Mouse (Mus musculus) embryonic facial prominence, embryonic 14.5 days (tissue): ENCODE data around the gene Wars. TPM values are rescaled to one million over a fixed set of nuclear protein-coding genes. Genes with fewer than 3 reads are reported as not detected.
"Not testable (repeated sequence)": the region's sequence is repeated elsewhere in the genome, so short reads cannot be mapped to it uniquely, and the experiment has no call there.

ENCODE experiments used
- ATAC-seq: fragments of 200-750 bp; cut with Nextera tagmentation; 2 replicates; pipeline ENCODE4 v1.8.0; 2017; ENCODE audit warnings: low read depth, moderate number of reproducible peaks, moderate TSS enrichment
- DNase-seq: peaks from one replicate; pipeline ENCODE4 v3.0.0-alpha.2; 2015; ENCODE audit warnings: low spot score
- H3K27ac ChIP-seq: fragments of 300-500 bp; sonication (generic); replicated peaks from 2 replicates; pipeline ENCODE4 v1.5.1; 2014; ENCODE audit warnings: low read depth, mild to moderate bottlenecking, low read length, moderate library complexity
- H3K27me3 ChIP-seq: fragments of 300-500 bp; sonication (generic); replicated peaks from 2 replicates; pipeline ENCODE4 v1.6.1; 2014; ENCODE audit warnings: low read length; ENCODE audit not compliant: control insufficient read depth, insufficient read depth
- H3K36me3 ChIP-seq: fragments of 300-500 bp; sonication (generic); 2 replicates; pipeline ENCODE4 v1.6.1; 2014; ENCODE audit warnings: low read length, mixed read lengths; ENCODE audit not compliant: control insufficient read depth, insufficient read depth
- H3K4me1 ChIP-seq: fragments of 300-500 bp; sonication (generic); 2 replicates; pipeline ENCODE4 v1.6.1; 2014; ENCODE audit warnings: antibody characterized with exemption, low read length; ENCODE audit not compliant: control insufficient read depth, insufficient read depth
- H3K4me2 ChIP-seq: fragments of 300-500 bp; sonication (generic); 2 replicates; pipeline ENCODE4 v1.6.1; 2014; ENCODE audit warnings: low read depth, mild to moderate bottlenecking, low read length, moderate library complexity, mixed read lengths
- H3K4me3 ChIP-seq: fragments of 300-500 bp; sonication (generic); 2 replicates; pipeline ENCODE4 v1.5.1; 2014; ENCODE audit warnings: low read depth, mild to moderate bottlenecking, low read length
- H3K9ac ChIP-seq: fragments of 300-500 bp; sonication (generic); 2 replicates; pipeline ENCODE4 v1.6.1; 2014; ENCODE audit warnings: low read depth, mild to moderate bottlenecking, low read length, moderate library complexity, mixed read lengths
- H3K9me3 ChIP-seq: fragments of 300-500 bp; sonication (generic); 2 replicates; pipeline ENCODE4 v1.6.1; 2016; ENCODE audit warnings: low read length; ENCODE audit not compliant: control insufficient read depth
- WGBS: fragments of 180-500 bp; shearing (Covaris S2); extraction: QIAGEN DNeasy Blood & Tissue Kit; methylation state at CpG from one replicate; pipeline ENCODE4 v1.1.7; 2014; 5-methylcytosine and 5-hydroxymethylcytosine counted together
- polyA plus RNA-seq: library from polyadenylated mRNA; unstranded; fragments of >200 nt; fragmentation: Nextera tagmentation; extraction: Ambion mirVana; gene quantifications from 2 replicates; pipeline ENCODE4 v1.2.1, GENCODE M21; 2014

Gene Wars
- polyA plus RNA-seq, 1 experiment from 2014 or later: 63.6 TPM

DNA sequence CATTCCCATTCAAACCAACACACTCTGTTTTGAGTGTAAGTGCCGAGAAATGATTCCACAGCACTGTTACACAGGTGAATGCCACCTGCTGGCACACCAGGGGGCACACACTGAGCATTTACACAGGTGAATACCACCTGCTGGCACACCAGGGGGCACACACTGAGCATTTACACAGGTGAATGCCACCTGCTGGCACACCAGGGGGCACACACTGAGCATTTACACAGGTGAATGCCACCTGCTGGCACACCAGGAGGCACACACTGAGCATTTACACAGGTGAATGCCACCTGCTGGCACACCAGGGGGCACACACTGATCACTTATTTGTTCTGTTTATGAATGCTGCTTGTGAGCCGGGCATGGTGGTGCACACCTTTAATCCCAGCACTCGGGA is 45.9 kb downstream of the Wars start:
- not testable (repeated sequence) for H3K4me2 ChIP-seq, H3K4me1 ChIP-seq, H3K27me3 ChIP-seq, H3K27ac ChIP-seq, ATAC-seq, H3K9me3 ChIP-seq, DNase-seq, H3K9ac ChIP-seq, H3K4me3 ChIP-seq
- WGBS: 83% methylated on average over 3 of the region's 3 CpGs
- peaks cover 25% of the 10 kb centered on the region for H3K36me3 ChIP-seq

GRCm38 (mm10) chr12:108842663-108843062 is 51.3 kb downstream of the Wars start:
- DNase-seq: no peak
- H3K27me3 ChIP-seq: no peaks in the 10 kb centered on the region
- H3K27ac ChIP-seq: no peak overlapping the region
- H3K36me3 ChIP-seq: peaks cover 63% of the 10 kb centered on the region
- peaks cover 7% of the 10 kb centered on the region for H3K4me1 ChIP-seq
- ATAC-seq: no peak
- H3K4me2 ChIP-seq: no peak overlapping the region
- no peak overlapping the region for H3K9ac ChIP-seq
- no peak overlapping the region for H3K4me3 ChIP-seq
- H3K9me3 ChIP-seq: no peaks in the 10 kb centered on the region
- 89% methylated on average over 7 of the region's 7 CpGs for WGBS

GRCm38 (mm10) chr12:108841181-108841580 is 52.8 kb downstream of the Wars start:
- H3K9ac ChIP-seq: no peak overlapping the region
- no peak overlapping the region for H3K27ac ChIP-seq
- ATAC-seq (peak; percentile 12; the same call in 1 of the 2 replicates), DNase-seq (peak; percentile 47)
- H3K4me1 ChIP-seq: peaks cover 16% of the 10 kb centered on the region
- H3K9me3 ChIP-seq: no peaks in the 10 kb centered on the region
- H3K4me2 ChIP-seq: no peak overlapping the region
- no peak overlapping the region for H3K4me3 ChIP-seq
- no peaks in the 10 kb centered on the region for H3K27me3 ChIP-seq
- H3K36me3 ChIP-seq: peaks cover 63% of the 10 kb centered on the region
- WGBS: 86% methylated on average over 6 of the region's 6 CpGs

DNA sequence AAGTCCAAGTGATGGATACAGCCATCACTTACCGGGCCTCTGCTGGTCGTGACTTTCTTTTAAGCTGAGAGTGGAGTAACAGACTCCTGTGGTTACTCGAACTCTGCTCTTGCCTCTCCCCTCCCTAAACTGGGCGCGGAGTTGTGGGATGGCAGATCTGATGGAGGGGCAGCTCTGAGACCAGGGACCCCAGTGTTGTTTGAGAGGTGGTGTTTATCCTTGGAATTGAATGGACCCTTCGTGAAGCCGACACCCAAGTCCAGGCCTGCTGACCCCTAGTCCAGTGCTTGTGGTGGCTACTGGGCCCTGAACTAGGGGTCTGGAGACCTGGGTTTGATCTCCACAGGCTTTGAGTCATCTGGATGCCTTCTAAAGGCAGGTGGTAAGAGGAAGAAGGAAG is 57.3 kb downstream of the Wars start:
- Histone ChIP-seq H3K27me3 (no peaks in the 10 kb centered on the region), H3K9ac (peak overlapping the region; percentile 82), H3K9me3 (no peaks in the 10 kb centered on the region), H3K36me3 (peaks cover 25% of the 10 kb centered on the region), H3K4me2 (peak overlapping the region; percentile 82), H3K27ac (peak overlapping the region; percentile 93), H3K4me1 (peaks cover 19% of the 10 kb centered on the region), H3K4me3 (peak overlapping the region; percentile 79)
- ATAC-seq: no peak
- 40% methylated on average over 5 of the region's 7 CpGs for WGBS
- no peak for DNase-seq

- Histone ChIP-seq H3K4me1 (peaks cover 19% of the 10 kb centered on the region), H3K4me2 (peak within 1 kb of the TSS; percentile 82), H3K27me3 (no peaks in the 10 kb centered on the region), H3K27ac (peak within 1 kb of the TSS; percentile 93), H3K9me3 (no peaks in the 10 kb centered on the region), H3K9ac (peak within 1 kb of the TSS; percentile 82), H3K4me3 (peak within 1 kb of the TSS; percentile 79), H3K36me3 (peaks cover 17% of the 10 kb centered on the region)
- DNase-seq: peak; percentile 98
- WGBS: under 1% methylated on average over 39 of the region's 53 CpGs
- peak; percentile 99 for ATAC-seq
Measured at GRCm38 (mm10) chr12:108835840-108836409, 58.0 kb downstream of the Wars start, which contains the start of the genes Slc25a29 and Slc25a47. TSS of gene Slc25a29 (minus strand) at chr12:108835883. TSS of gene Slc25a47 (plus strand) at chr12:108836046.

DNA sequence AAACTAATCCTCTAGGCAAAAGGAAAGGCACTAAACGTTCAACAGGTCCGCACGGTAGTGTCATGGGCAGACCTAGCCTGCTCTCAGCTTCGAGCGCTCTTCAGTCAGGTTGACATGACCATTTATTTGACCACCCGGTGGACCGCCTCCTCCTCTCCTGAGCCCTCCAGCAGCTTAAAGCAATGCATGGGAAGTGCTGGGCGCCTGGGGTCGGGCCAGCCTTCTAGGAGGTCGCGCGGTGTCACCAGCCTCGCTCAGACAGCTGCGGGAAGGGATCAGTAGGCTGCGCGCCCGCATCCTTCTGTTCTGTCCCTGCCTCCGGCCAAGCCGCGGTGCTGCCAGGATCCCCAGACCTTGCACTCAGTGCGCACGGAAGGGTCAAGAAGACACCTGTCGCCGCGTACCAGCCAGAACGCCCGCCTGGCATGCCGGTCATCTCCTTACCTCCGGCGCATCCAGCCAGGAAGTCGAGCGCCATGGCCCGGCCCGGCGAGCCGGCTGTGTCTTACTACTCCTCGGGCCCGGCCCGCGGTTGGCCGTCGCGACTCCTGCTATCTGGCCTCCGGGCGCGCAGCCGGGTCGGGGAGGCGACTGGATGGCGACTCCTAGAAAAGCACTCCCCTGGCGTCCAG is 58.6 kb downstream of the Wars start:
- WGBS: 2% methylated on average over 23 of the region's 51 CpGs
- Histone ChIP-seq H3K27me3 (no peaks in the 10 kb centered on the region), H3K4me1 (peaks cover 19% of the 10 kb centered on the region), H3K27ac (0 out of 2 replicates have a peak overlapping the region, but pooled peaks have one; percentile 11), H3K4me2 (peak overlapping the region; percentile 82), H3K36me3 (peaks cover 13% of the 10 kb centered on the region), H3K9ac (peak overlapping the region; percentile 82), H3K9me3 (no peaks in the 10 kb centered on the region), H3K4me3 (peak overlapping the region; percentile 79)
- ATAC-seq: peak; percentile 14; the same call in 1 of the 2 replicates
- DNase-seq: no peak

DNA sequence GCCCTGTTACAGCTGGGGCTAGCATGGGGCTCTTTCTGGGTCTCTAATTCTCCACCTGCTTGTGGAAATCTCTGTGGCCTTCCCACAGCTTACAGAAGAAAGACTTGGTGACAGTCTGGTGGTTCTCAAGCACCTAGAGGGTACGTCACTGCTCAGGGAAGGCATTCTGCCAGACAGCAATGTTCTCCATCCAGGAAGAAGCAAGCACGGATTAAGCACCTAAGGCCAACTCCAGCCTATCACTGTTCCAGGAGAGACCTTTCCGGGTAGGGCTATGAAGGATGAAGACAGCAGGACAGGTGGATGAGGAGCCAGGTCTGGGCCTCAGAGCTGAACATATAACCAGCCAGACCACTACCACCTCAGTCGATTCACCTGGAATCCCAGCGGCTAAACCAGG is 59.2 kb downstream of the Wars start:
- Histone ChIP-seq H3K27me3 (no peaks in the 10 kb centered on the region), H3K9ac (peak overlapping the region; percentile 82), H3K4me2 (peak overlapping the region; percentile 82), H3K9me3 (no peaks in the 10 kb centered on the region), H3K4me3 (peak overlapping the region; percentile 79), H3K4me1 (peaks cover 19% of the 10 kb centered on the region), H3K27ac (no peak overlapping the region), H3K36me3 (peaks cover 12% of the 10 kb centered on the region)
- 35% methylated on average over 5 of the region's 5 CpGs for WGBS
- ATAC-seq (no peak), DNase-seq (no peak)

DNA sequence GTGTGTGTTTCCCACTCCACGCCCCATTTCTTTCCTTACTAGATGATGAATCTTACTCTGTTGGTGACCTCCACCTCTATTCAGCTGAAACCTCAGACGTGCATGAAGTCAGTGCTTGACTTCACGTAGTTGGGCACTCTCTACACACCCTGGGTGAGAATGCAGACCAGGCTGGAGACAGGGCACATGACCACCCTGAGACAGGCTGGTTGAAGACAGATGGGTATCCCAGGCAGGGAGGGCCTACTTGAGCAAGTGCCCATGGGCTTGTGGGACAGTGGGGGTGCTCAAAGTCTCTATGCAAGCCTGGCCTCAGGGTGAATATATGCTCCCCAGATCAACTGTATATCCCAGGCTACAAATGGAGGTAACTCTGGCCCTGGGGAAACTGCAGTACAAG is 59.6 kb downstream of the Wars start:
- Histone ChIP-seq H3K4me3 (no peak overlapping the region; the same call in 1 of the 2 replicates), H3K27ac (no peak overlapping the region), H3K9me3 (no peaks in the 10 kb centered on the region), H3K4me2 (peak overlapping the region; percentile 82), H3K36me3 (peaks cover 8% of the 10 kb centered on the region; the same call in 1 of the 2 replicates), H3K4me1 (peaks cover 19% of the 10 kb centered on the region), H3K27me3 (no peaks in the 10 kb centered on the region), H3K9ac (no peak overlapping the region)
- WGBS: 83% methylated on average over 3 of the region's 3 CpGs
- ATAC-seq (no peak), DNase-seq (no peak)
